In genomic region chr2:71082416-71082815, GRCm38 (mm10) we compare ENCODE assay signal across 35 mouse cellular contexts. TPM values are rescaled to one million over a fixed set of nuclear protein-coding genes. Genes with fewer than 3 reads are reported as not detected.
DNase-seq lines count a peak whose midpoint lies in the region; ATAC-seq lines count a peak whose summit lies in the region.
"Had no signal": no experiment of that assay in that cellular context is flagged by ENCODE, and none has a peak within 500 bp of the region (broad histone marks: within the 10 kb centered on the region; RNA-seq: fewer than 3 reads in every experiment).

No protein-coding gene starts in this region.

- H3K9ac ChIP-seq in embryonic facial prominence, embryonic 13.5 days = no peak overlapping the region
- H3K9ac ChIP-seq: embryonic facial prominence, embryonic 12.5 days; forebrain, embryonic 12.5 days; forebrain, postnatal 0 days; heart, embryonic 15.5 days; intestine, embryonic 15.5 days; limb, embryonic 15.5 days; liver, embryonic 13.5 days; midbrain, embryonic 12.5 days; neural tube, embryonic 13.5 days; stomach, embryonic 15.5 days had no signal

- peak; percentile 18 for DNase-seq in lung, postnatal 10 days
- no peak for DNase-seq in lung, postnatal 4 days
- DNase-seq in layer of hippocampus, adult 18-20 months (ENCODE audit: low spot score in 2 of 2) = peak; percentile 55 to 82
- DNase-seq in layer of hippocampus, postnatal 10 days (ENCODE audit: low spot score in 2 of 2) = peak; percentile 14 to 20
- no peak for DNase-seq in ovary, postnatal 14 days (ENCODE audit: low spot score)
- DNase-seq in right cerebral cortex, postnatal 25 days = no peak
- DNase-seq in adrenal gland, postnatal 10 days = no peak
- DNase-seq: adrenal gland, postnatal 14 days; cerebellum, adult 18-20 months; cerebellum, postnatal 10 days; forebrain, postnatal 0 days; gastrocnemius, postnatal 10 days; kidney, adult 2 months; liver, embryonic 13.5 days; lung, adult 18-20 months; retina, postnatal 1 day; right cerebral cortex, postnatal 14 days; thymus, adult 2 months; thymus, postnatal 36 days had no signal

- peak overlapping the region; percentile 75 for H3K27ac ChIP-seq in embryonic facial prominence, embryonic 13.5 days
- H3K27ac ChIP-seq: embryonic facial prominence, embryonic 12.5 days; forebrain, embryonic 12.5 days; heart, embryonic 10.5 days; heart, embryonic 15.5 days; intestine, embryonic 15.5 days; kidney, postnatal 0 days; limb, embryonic 10.5 days; limb, embryonic 15.5 days; liver, embryonic 13.5 days; midbrain, embryonic 12.5 days; neural tube, embryonic 13.5 days had no signal

- no peak overlapping the region for H3K4me3 ChIP-seq in embryonic facial prominence, embryonic 13.5 days
- H3K4me3 ChIP-seq: embryonic facial prominence, embryonic 12.5 days; forebrain, embryonic 12.5 days; heart, embryonic 10.5 days; heart, embryonic 15.5 days; intestine, embryonic 15.5 days; limb, embryonic 10.5 days; limb, embryonic 15.5 days; liver, embryonic 13.5 days; midbrain, embryonic 12.5 days; neural tube, embryonic 13.5 days; stomach, embryonic 15.5 days had no signal

- WGBS in embryonic facial prominence, embryonic 13.5 days = 45% methylated on average over 7 of the region's 7 CpGs

- no peaks in the 10 kb centered on the region for H3K9me3 ChIP-seq in embryonic facial prominence, embryonic 13.5 days
- H3K9me3 ChIP-seq: embryonic facial prominence, embryonic 12.5 days; forebrain, embryonic 12.5 days; heart, embryonic 10.5 days; heart, embryonic 15.5 days; intestine, embryonic 15.5 days; limb, embryonic 10.5 days; limb, embryonic 15.5 days; liver, embryonic 13.5 days; midbrain, embryonic 12.5 days; neural tube, embryonic 13.5 days; stomach, embryonic 15.5 days had no signal

- ATAC-seq in embryonic facial prominence, embryonic 13.5 days (ENCODE audit: insufficient number of reproducible peaks, insufficient read depth, low FRiP score, low TSS enrichment, low read depth) = no peak
- ATAC-seq: forebrain, postnatal 0 days; hindbrain, embryonic 16.5 days; intestine, embryonic 15.5 days; lung, postnatal 0 days; Patski had no signal

- H3K4me1 ChIP-seq in embryonic facial prominence, embryonic 13.5 days = 0 out of 2 replicates have a peak, but pooled peaks cover 5% of the 10 kb centered on the region
- H3K4me1 ChIP-seq: embryonic facial prominence, embryonic 12.5 days; forebrain, embryonic 12.5 days; heart, embryonic 10.5 days; heart, embryonic 15.5 days; intestine, embryonic 15.5 days; limb, embryonic 10.5 days; limb, embryonic 15.5 days; midbrain, embryonic 12.5 days; neural tube, embryonic 13.5 days; stomach, embryonic 15.5 days had no signal

- peaks cover 10% of the 10 kb centered on the region for H3K36me3 ChIP-seq in embryonic facial prominence, embryonic 13.5 days

- H3K27me3 ChIP-seq in embryonic facial prominence, embryonic 13.5 days = no peaks in the 10 kb centered on the region
- H3K27me3 ChIP-seq: embryonic facial prominence, embryonic 12.5 days; forebrain, embryonic 12.5 days; heart, embryonic 15.5 days; intestine, embryonic 15.5 days; limb, embryonic 15.5 days; liver, embryonic 13.5 days; midbrain, embryonic 12.5 days; neural tube, embryonic 13.5 days; Patski; stomach, embryonic 15.5 days had no signal

- H3K4me2 ChIP-seq in embryonic facial prominence, embryonic 13.5 days = no peak overlapping the region
- H3K4me2 ChIP-seq: embryonic facial prominence, embryonic 12.5 days; forebrain, embryonic 12.5 days; heart, embryonic 15.5 days; intestine, embryonic 15.5 days; limb, embryonic 15.5 days; liver, embryonic 13.5 days; midbrain, embryonic 12.5 days; neural tube, embryonic 13.5 days; stomach, embryonic 15.5 days had no signal

RNA-seq across cellular contexts. Expression of gene Mettl8, which starts 27.0 kb away (rescaled TPM):
- polyA plus RNA-seq in embryonic facial prominence, embryonic 13.5 days (2015; fragmentation: Nextera tagmentation; extraction: Ambion mirVana) = 18.8 and 19.5 TPM in 2 replicates
- total RNA-seq in layer of hippocampus, adult 18-20 months (2021) = 10 to 100 TPM; 11.0 to 14.1 TPM
- 10 to 100 TPM; 14.3 to 15.0 TPM for total RNA-seq in layer of hippocampus, postnatal 10 days (2021)
- total RNA-seq in adrenal gland, postnatal 10 days (2021) = 10 to 100 TPM; 10.8 to 16.4 TPM

RNA-seq across cellular contexts. Expression of gene Dcaf17, which starts 27.3 kb away (rescaled TPM):
- 34.5 and 38.6 TPM in 2 replicates for polyA plus RNA-seq in embryonic facial prominence, embryonic 13.5 days (2015; fragmentation: Nextera tagmentation; extraction: Ambion mirVana)
- 10 to 100 TPM; 10.8 to 12.7 TPM for total RNA-seq in layer of hippocampus, adult 18-20 months (2021)
- total RNA-seq in layer of hippocampus, postnatal 10 days (2021) = 10 to 100 TPM; 15.1 to 15.2 TPM
- 10 to 100 TPM; 11.3 to 16.6 TPM for total RNA-seq in adrenal gland, postnatal 10 days (2021)

RNA-seq across cellular contexts. Expression of gene Cybrd1, which starts 35.3 kb away (rescaled TPM):
- polyA plus RNA-seq in embryonic facial prominence, embryonic 13.5 days (2015; fragmentation: Nextera tagmentation; extraction: Ambion mirVana) = 4.2 and 5.4 TPM in 2 replicates
- 1 to 10 TPM; 1.9 to 3.1 TPM for total RNA-seq in layer of hippocampus, adult 18-20 months (2021)
- total RNA-seq in layer of hippocampus, postnatal 10 days (2021) = 10 to 100 TPM; 12.0 to 12.8 TPM
- total RNA-seq in adrenal gland, postnatal 10 days (2021) = 1 to 10 TPM; 1.8 TPM
- total RNA-seq: granulocyte monocyte progenitor cell, adult 5-6 weeks had no signal

Comparison
In these comparisons a context has a peak if more than half of its experiments do, and no peak if none do; other contexts are left out.
1. DNase-seq: peak in lung, postnatal 10 days (single experiment), layer of hippocampus, adult 18-20 months (2 of 2) and layer of hippocampus, postnatal 10 days (2 of 2); none in lung, postnatal 4 days (0 of 2), ovary, postnatal 14 days (single experiment), right cerebral cortex, postnatal 25 days (single experiment) and adrenal gland, postnatal 10 days (single experiment).